Mouse (Mus musculus) forebrain, embryonic 13.5 days (tissue): ENCODE measurements at regions not wholly inside any gene's neighbourhood (a gene's known extent, or its start where the extent isn't known, plus 50 kb on each side); places are given as distances from the start of the nearest gene placed in this dataset.

Experiments used
- ATAC-seq: fragments of 200-750 bp; cut with Nextera tagmentation; 2 replicates; pipeline ENCODE4 v1.8.0; 2017
- H3K27ac ChIP-seq: fragments of 300-500 bp; sonication (generic); 2 replicates; pipeline ENCODE4 v1.5.1; 2015; ENCODE audit warnings: inconsistent platforms, mild to moderate bottlenecking, moderate library complexity
- H3K27me3 ChIP-seq: fragments of 300-500 bp; sonication (generic); 2 replicates; pipeline ENCODE4 v1.6.1; 2015; ENCODE audit warnings: mild to moderate bottlenecking, inconsistent platforms
- H3K36me3 ChIP-seq: fragments of 300-500 bp; sonication (generic); 2 replicates; pipeline ENCODE4 v1.6.1; 2015; ENCODE audit warnings: mild to moderate bottlenecking, inconsistent platforms; ENCODE audit not compliant: poor library complexity, severe bottlenecking
- H3K4me1 ChIP-seq: fragments of 300-500 bp; sonication (generic); 2 replicates; pipeline ENCODE4 v1.6.1; 2015; ENCODE audit warnings: inconsistent platforms
- H3K4me2 ChIP-seq: fragments of 300-500 bp; sonication (generic); 2 replicates; pipeline ENCODE4 v1.6.1; 2015; ENCODE audit warnings: inconsistent platforms, mild to moderate bottlenecking, moderate library complexity
- H3K4me3 ChIP-seq: fragments of 300-500 bp; sonication (generic); 2 replicates; pipeline ENCODE4 v1.5.1; 2015; ENCODE audit warnings: mild to moderate bottlenecking, inconsistent platforms
- H3K9ac ChIP-seq: fragments of 300-500 bp; sonication (generic); 2 replicates; pipeline ENCODE4 v1.6.1; 2015; ENCODE audit warnings: mild to moderate bottlenecking, inconsistent platforms
- H3K9me3 ChIP-seq: fragments of 300-500 bp; sonication (generic); replicated peaks from 2 replicates; pipeline ENCODE4 v1.6.1; 2016; ENCODE audit warnings: inconsistent platforms
- WGBS: fragments of 180-500 bp; shearing (Covaris S2); methylation state at CpG from one replicate; pipeline ENCODE4 v1.1.7; 2015; 5-methylcytosine and 5-hydroxymethylcytosine counted together

DNA sequence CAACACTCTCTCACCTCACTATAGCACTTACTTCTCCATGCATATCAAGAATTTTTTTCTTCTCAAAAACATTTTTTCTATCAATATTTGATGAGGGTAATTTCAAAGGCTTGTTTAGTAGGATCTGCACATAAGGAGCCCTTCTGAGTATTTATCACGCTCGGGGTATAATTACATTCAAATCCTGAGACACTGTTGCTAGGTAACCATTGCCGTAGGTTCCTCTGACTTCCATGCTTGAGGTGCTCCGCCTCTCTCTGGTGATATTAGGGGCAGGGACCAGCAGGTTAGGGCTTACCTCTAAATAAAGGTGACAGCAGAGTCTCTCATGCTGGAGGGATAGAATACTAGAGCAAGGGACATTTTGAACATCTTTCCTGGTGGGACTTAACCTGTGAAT is 54.4 kb upstream of the 9630041A04Rik start:
- H3K4me3 ChIP-seq = no peak overlapping the region
- no peaks in the 10 kb centered on the region for H3K27me3 ChIP-seq
- no peaks in the 10 kb centered on the region for H3K36me3 ChIP-seq
- H3K9ac ChIP-seq = no peak overlapping the region
- H3K4me1 ChIP-seq = 0 out of 2 replicates have a peak, but pooled peaks cover 7% of the 10 kb centered on the region
- no peaks in the 10 kb centered on the region for H3K9me3 ChIP-seq
- H3K27ac ChIP-seq = peak overlapping the region; percentile 40; the same call in 1 of the 2 replicates
- H3K4me2 ChIP-seq = no peak overlapping the region
- ATAC-seq = peak; percentile 73; the same call in 1 of the 2 replicates
- 33% methylated on average over 4 of the region's 4 CpGs for WGBS

- no peak for ATAC-seq
- H3K4me2 ChIP-seq = no peak overlapping the region
- H3K27ac ChIP-seq = no peak overlapping the region
- WGBS = 74% methylated on average over 1 of the region's 1 CpGs
- H3K9ac ChIP-seq = no peak overlapping the region
- no peaks in the 10 kb centered on the region for H3K36me3 ChIP-seq
- H3K4me3 ChIP-seq = no peak overlapping the region
- H3K9me3 ChIP-seq = no peaks in the 10 kb centered on the region
- H3K4me1 ChIP-seq = no peaks in the 10 kb centered on the region
- no peaks in the 10 kb centered on the region for H3K27me3 ChIP-seq
Observed at GRCm38 (mm10) chr9:101796718-101797117, 64.9 kb upstream of the 9630041A04Rik start.

DNA sequence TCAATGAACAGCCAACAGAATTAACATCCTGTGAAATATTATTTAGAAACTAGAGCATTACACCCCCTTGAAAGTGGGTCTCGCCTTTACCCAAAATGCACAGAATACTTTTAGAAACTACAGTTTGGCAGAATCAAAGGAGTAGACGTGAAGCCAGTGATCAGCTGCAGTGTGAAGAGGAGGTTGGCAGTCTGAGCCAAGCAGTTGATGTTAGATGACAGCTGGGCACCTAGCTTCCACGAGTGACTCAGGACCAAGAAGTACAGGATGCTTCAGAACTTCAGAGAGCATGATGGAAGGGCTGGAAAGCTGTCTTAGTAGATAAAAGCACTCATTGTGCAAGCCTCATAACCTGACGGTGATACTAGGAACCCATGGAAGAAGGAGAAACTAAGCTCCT is 65.6 kb upstream of the 9630041A04Rik start:
- H3K27me3 ChIP-seq = no peaks in the 10 kb centered on the region
- H3K4me2 ChIP-seq = no peak overlapping the region
- H3K4me3 ChIP-seq = no peak overlapping the region
- no peaks in the 10 kb centered on the region for H3K36me3 ChIP-seq
- 78% methylated on average over 4 of the region's 4 CpGs for WGBS
- no peak for ATAC-seq
- no peaks in the 10 kb centered on the region for H3K9me3 ChIP-seq
- no peak overlapping the region for H3K27ac ChIP-seq
- no peak overlapping the region for H3K9ac ChIP-seq
- no peaks in the 10 kb centered on the region for H3K4me1 ChIP-seq

GRCm38 (mm10) chr9:101795436-101795835 is 66.2 kb upstream of the 9630041A04Rik start:
- 88% methylated on average over 2 of the region's 2 CpGs for WGBS
- no peak for ATAC-seq

DNA sequence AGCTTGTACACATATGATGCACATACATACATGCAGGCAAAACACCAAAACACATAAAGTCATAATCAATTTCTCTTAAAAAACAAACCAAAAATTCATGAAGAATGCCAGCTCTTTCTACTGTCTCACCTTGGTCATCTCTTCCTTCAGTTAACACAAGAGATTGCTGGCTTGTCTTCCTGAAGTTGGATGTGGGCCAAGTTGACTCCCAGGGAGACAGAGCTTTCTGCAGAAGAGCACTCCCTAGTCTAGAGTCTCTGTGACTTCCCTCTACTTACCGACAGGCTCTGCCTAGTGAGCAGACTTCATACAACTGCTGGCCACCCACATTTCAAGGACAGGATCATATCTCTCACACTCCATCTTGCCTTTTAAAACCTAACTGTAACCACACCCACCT is 70.7 kb upstream of the 9630041A04Rik start:
- Histone ChIP-seq H3K27ac (no peak overlapping the region), H3K9ac (no peak overlapping the region), H3K36me3 (no peaks in the 10 kb centered on the region), H3K4me1 (no peaks in the 10 kb centered on the region), H3K9me3 (no peaks in the 10 kb centered on the region), H3K4me2 (no peak overlapping the region), H3K27me3 (no peaks in the 10 kb centered on the region), H3K4me3 (no peak overlapping the region)
- no peak for ATAC-seq
- 92% methylated on average over 1 of the region's 1 CpGs for WGBS

More at GRCm38 (mm10) chr9:101795436-101795835, 66.2 kb upstream of the 9630041A04Rik start:
- H3K27me3 ChIP-seq = no peaks in the 10 kb centered on the region
- H3K27ac ChIP-seq = no peak overlapping the region
- no peak overlapping the region for H3K4me2 ChIP-seq
- H3K4me3 ChIP-seq = no peak overlapping the region
- no peaks in the 10 kb centered on the region for H3K4me1 ChIP-seq
- H3K9ac ChIP-seq = no peak overlapping the region
- H3K36me3 ChIP-seq = no peaks in the 10 kb centered on the region
- H3K9me3 ChIP-seq = no peaks in the 10 kb centered on the region

- no peaks in the 10 kb centered on the region for H3K36me3 ChIP-seq
- H3K4me2 ChIP-seq = no peak overlapping the region
- no peak overlapping the region for H3K4me3 ChIP-seq
- no peaks in the 10 kb centered on the region for H3K4me1 ChIP-seq
- no peaks in the 10 kb centered on the region for H3K9me3 ChIP-seq
- 64% methylated on average over 10 of the region's 10 CpGs for WGBS
- no peak for ATAC-seq
- no peak overlapping the region for H3K27ac ChIP-seq
- H3K27me3 ChIP-seq = no peaks in the 10 kb centered on the region
- H3K9ac ChIP-seq = no peak overlapping the region
Observed at GRCm38 (mm10) chr9:101740949-101741605, 120.6 kb upstream of the 9630041A04Rik start.

DNA sequence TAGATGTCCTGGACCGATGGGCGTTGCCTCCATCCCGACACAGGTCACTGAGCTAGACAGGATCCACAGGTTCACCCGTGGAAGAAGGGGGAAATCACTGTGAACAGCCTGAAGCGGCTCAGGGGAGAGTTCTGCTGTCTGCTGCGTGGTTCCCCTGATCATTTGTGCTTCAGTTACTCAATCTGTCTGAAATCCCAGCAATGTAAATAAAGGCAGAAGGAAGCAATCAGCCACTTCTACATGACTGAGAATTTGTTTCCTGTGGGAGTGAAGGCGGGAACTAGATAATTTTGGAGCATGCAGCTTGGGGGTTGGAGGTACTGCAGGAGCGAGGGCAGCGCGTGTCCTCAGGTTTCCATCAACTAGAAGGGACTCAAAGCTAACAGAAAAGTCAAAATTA is 122.3 kb upstream of the 9630041A04Rik start:
- Histone ChIP-seq H3K27ac (no peak overlapping the region), H3K27me3 (no peaks in the 10 kb centered on the region), H3K4me1 (0 out of 2 replicates have a peak, but pooled peaks cover 1% of the 10 kb centered on the region), H3K9me3 (no peaks in the 10 kb centered on the region), H3K36me3 (no peaks in the 10 kb centered on the region), H3K4me3 (no peak overlapping the region), H3K4me2 (no peak overlapping the region), H3K9ac (no peak overlapping the region)
- no peak for ATAC-seq
- WGBS = 85% methylated on average over 10 of the region's 10 CpGs

DNA sequence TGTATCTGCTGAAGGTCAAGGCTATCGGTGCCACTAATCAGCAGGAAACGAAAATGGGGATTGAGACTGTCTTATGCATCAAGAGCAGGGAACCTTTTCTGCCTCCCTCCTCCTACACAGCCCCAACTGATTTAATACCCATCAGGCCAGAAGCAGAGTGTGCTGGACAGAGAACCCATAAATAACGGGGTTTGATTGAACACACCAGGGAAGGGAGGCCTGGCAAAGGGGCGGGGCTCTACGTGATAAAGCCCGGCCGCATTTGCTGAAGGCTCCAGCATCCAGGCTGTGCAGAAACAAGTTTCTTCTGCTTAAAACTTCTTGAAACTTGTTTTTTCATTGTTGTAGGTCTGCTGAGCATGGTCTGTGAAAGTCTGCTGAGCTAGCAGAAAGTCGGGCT is 127.4 kb upstream of the 9630041A04Rik start:
- Histone ChIP-seq H3K36me3 (no peaks in the 10 kb centered on the region), H3K9ac (no peak overlapping the region), H3K4me1 (0 out of 2 replicates have a peak, but pooled peaks cover 3% of the 10 kb centered on the region), H3K27ac (no peak overlapping the region), H3K9me3 (no peaks in the 10 kb centered on the region), H3K4me3 (no peak overlapping the region), H3K27me3 (no peaks in the 10 kb centered on the region), H3K4me2 (no peak overlapping the region)
- ATAC-seq = no peak
- WGBS = 81% methylated on average over 8 of the region's 8 CpGs

DNA sequence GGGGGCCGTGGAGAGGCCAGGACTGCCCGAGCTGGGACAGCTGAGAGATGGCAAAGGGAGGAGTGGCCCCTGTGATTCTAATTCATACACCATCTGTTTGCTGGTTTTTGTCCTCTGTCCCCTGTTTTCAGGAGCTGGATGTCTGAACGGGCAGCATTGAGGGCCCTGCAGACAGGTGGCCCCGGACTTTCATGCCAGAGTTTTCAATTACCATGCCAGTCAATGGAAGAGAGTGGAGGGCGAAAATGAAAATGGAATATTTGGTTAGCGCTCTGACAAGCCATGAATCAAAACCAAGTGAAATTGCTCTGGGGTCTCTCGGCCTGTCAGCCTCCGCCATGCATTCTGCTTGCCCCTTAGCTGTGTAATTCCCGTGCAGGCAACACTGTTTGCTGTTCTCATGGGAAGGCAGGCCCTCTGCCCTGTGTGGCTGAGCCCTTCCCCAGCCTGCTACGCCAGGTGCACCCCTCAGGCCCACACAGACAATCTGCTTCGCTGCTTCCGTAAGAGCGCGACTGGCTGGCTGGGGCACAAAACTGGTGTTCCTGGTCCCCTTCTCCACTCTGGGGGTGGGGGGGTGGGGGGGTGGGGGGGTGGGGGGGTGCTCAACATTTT is 127.9 kb upstream of the 9630041A04Rik start:
- 0 out of 2 replicates have a peak, but pooled peaks cover 3% of the 10 kb centered on the region for H3K4me1 ChIP-seq
- 57% methylated on average over 14 of the region's 14 CpGs for WGBS
- H3K4me2 ChIP-seq = no peak overlapping the region
- no peak; the same call in 1 of the 2 replicates for ATAC-seq
- no peaks in the 10 kb centered on the region for H3K9me3 ChIP-seq
- H3K27me3 ChIP-seq = no peaks in the 10 kb centered on the region
- no peak overlapping the region for H3K27ac ChIP-seq
- no peak overlapping the region for H3K9ac ChIP-seq
- H3K36me3 ChIP-seq = no peaks in the 10 kb centered on the region
- H3K4me3 ChIP-seq = no peak overlapping the region

DNA sequence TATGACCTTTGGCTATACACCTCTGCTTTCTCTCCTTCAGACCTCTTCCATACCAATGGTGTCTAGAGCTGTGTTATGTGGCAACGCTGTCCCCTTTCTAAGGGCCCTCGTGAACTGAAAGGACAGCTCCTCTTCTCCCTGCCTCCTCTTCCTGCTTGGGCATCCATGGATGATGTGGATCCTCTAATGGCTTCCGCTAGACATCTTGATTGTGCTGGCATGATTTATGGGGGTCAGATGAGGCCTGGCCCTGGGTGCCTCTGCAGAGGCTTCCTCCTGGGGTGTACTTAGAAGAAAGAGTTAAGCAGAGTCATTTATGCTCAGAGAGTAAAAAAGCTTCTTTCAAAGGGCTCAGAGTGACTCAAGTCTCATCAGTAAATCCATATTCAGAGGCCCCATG is 131.5 kb upstream of the 9630041A04Rik start:
- Histone ChIP-seq H3K27me3 (no peaks in the 10 kb centered on the region), H3K27ac (no peak overlapping the region), H3K36me3 (no peaks in the 10 kb centered on the region), H3K4me1 (0 out of 2 replicates have a peak, but pooled peaks cover 3% of the 10 kb centered on the region), H3K9ac (no peak overlapping the region), H3K9me3 (no peaks in the 10 kb centered on the region), H3K4me2 (no peak overlapping the region), H3K4me3 (no peak overlapping the region)
- ATAC-seq = no peak
- 88% methylated on average over 3 of the region's 3 CpGs for WGBS

- Histone ChIP-seq H3K4me2 (no peak overlapping the region), H3K9ac (no peak overlapping the region), H3K27me3 (no peaks in the 10 kb centered on the region), H3K27ac (no peak overlapping the region), H3K36me3 (no peaks in the 10 kb centered on the region), H3K4me1 (0 out of 2 replicates have a peak, but pooled peaks cover 4% of the 10 kb centered on the region), H3K4me3 (no peak overlapping the region), H3K9me3 (no peaks in the 10 kb centered on the region)
- 39% methylated on average over 2 of the region's 2 CpGs for WGBS
- no peak for ATAC-seq
Observed at GRCm38 (mm10) chr9:101717911-101718310, 143.7 kb upstream of the 9630041A04Rik start.

DNA sequence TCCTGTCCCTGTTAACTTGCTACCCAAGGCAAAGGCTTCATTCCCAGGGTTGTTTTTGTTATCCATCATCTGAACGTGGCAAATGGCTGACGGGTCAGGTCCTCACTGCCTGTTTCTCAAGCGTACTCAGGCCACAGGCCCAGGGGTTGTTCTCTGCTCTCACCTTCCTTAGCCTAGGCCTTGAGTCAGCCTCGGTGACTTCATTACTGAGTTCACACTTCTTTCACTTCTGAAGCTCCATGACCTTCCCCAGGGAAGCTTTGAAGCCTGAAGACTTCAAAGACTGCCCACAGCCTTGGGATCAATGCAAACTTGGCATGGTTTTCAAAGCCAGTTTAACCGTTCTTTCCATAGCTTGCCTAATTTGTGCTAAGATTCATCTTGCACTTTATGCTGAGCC is 145.3 kb upstream of the 9630041A04Rik start:
- ATAC-seq = no peak
- Histone ChIP-seq H3K4me3 (no peak overlapping the region), H3K9ac (no peak overlapping the region), H3K4me2 (no peak overlapping the region), H3K27me3 (no peaks in the 10 kb centered on the region), H3K9me3 (no peaks in the 10 kb centered on the region), H3K36me3 (no peaks in the 10 kb centered on the region), H3K27ac (no peak overlapping the region), H3K4me1 (0 out of 2 replicates have a peak, but pooled peaks cover 4% of the 10 kb centered on the region)
- WGBS = 79% methylated on average over 5 of the region's 5 CpGs
